Comparison of ENCODE assay signal across 8 mouse cellular contexts in genomic region chr2:4298325-4299215, GRCm38 (mm10).
A peak's percentile ranks its signal among the peaks of the same experiment; 100 is the strongest.
DNase-seq lines count a peak whose midpoint lies in the region; ATAC-seq and TF ChIP-seq lines count a peak whose summit lies in the region.

No protein-coding gene starts in this region.

- peaks cover 23 to 30% of the 10 kb centered on the region in 2 experiments for H3K4me1 ChIP-seq in heart, embryonic 14.5 days (ENCODE audit: control insufficient read depth in 2 of 2, insufficient read depth in 2 of 2, low read length in 2 of 2)
- H3K4me1 ChIP-seq in liver, embryonic 11.5 days (replicated peaks; ENCODE audit: control insufficient read depth, insufficient read depth, low read length): 0 out of 2 replicates have a peak, but pooled peaks cover 2% of the 10 kb centered on the region
- no peaks in the 10 kb centered on the region for H3K4me1 ChIP-seq in stomach, postnatal 0 days (replicated peaks; ENCODE audit: control insufficient read depth, insufficient read depth)

- H3K4me3 ChIP-seq in gastrocnemius, adult 2 months: 0 out of 2 replicates have a peak overlapping the region, but pooled peaks have one; percentile 24
- H3K4me3 ChIP-seq in heart, embryonic 14.5 days (ENCODE audit: control insufficient read depth in 1 of 2, insufficient read depth in 1 of 2, low read depth in 1 of 2, low read length in 2 of 2): peak overlapping the region; percentile 21 to 25
- H3K4me3 ChIP-seq in liver, embryonic 11.5 days (ENCODE audit: low read depth, low read length): no peak overlapping the region
- H3K4me3 ChIP-seq in stomach, postnatal 0 days (ENCODE audit: low read depth, low read length): no peak overlapping the region

- intact Hi-C loops in gastrocnemius, adult 2 months (cut with DNase I): no loop called here

- H3K27me3 ChIP-seq in heart, embryonic 14.5 days (ENCODE audit: control insufficient read depth, insufficient read depth, low read length): no peaks in the 10 kb centered on the region
- H3K27me3 ChIP-seq in liver, embryonic 11.5 days (replicated peaks; ENCODE audit: control insufficient read depth, insufficient read depth, low read length): no peaks in the 10 kb centered on the region
- H3K27me3 ChIP-seq in stomach, postnatal 0 days (ENCODE audit: control insufficient read depth, insufficient read depth, low read length): no peaks in the 10 kb centered on the region

- WGBS in heart, embryonic 14.5 days: 4% methylated on average over 19 of the region's 19 CpGs
- WGBS in liver, embryonic 11.5 days: 24% methylated on average over 19 of the region's 19 CpGs
- 10% methylated on average over 19 of the region's 19 CpGs for WGBS in stomach, postnatal 0 days

- DNase-seq in gastrocnemius, adult 2 months: no peak
- DNase-seq in gastrocnemius, adult 8-10 months (ENCODE audit: low spot score in 2 of 2): no peak
- peak; percentile 92 for DNase-seq in embryo, embryonic 11.5 days (ENCODE audit: low read depth, low spot score)
- DNase-seq in liver, embryonic 11.5 days (ENCODE audit: low spot score): peak; percentile 42
- DNase-seq in stomach, postnatal 0 days (ENCODE audit: low spot score): peak; percentile 37
- DNase-seq in thymus, postnatal 36 days: no peak
- DNase-seq in urinary bladder, postnatal 25 days (ENCODE audit: low spot score): no peak

- peak overlapping the region; percentile 62 for H3K9ac ChIP-seq in heart, embryonic 14.5 days (ENCODE audit: low read length)
- H3K9ac ChIP-seq in liver, embryonic 11.5 days (ENCODE audit: low read depth, low read length): 0 out of 2 replicates have a peak overlapping the region, but pooled peaks have one; percentile 16
- no peak overlapping the region for H3K9ac ChIP-seq in stomach, postnatal 0 days (ENCODE audit: low read length)

- TF ChIP-seq EP300 in stomach, postnatal 0 days (optimal IDR thresholded peaks at IDR 0.05): no peak

- no peaks in the 10 kb centered on the region for H3K36me3 ChIP-seq in heart, embryonic 14.5 days (ENCODE audit: control insufficient read depth, insufficient read depth, low read length)
- no peaks in the 10 kb centered on the region for H3K36me3 ChIP-seq in liver, embryonic 11.5 days (ENCODE audit: control insufficient read depth, insufficient read depth, low read length)
- H3K36me3 ChIP-seq in stomach, postnatal 0 days (ENCODE audit: control insufficient read depth, insufficient read depth, low read length): no peaks in the 10 kb centered on the region

- H3K9me3 ChIP-seq in heart, embryonic 14.5 days (ENCODE audit: control insufficient read depth, low read length): no peaks in the 10 kb centered on the region
- no peaks in the 10 kb centered on the region for H3K9me3 ChIP-seq in liver, embryonic 11.5 days (ENCODE audit: control insufficient read depth, low read length)
- H3K9me3 ChIP-seq in stomach, postnatal 0 days (ENCODE audit: control insufficient read depth, low read length): no peaks in the 10 kb centered on the region

- peak; percentile 49 for ATAC-seq in heart, embryonic 14.5 days (ENCODE audit: insufficient number of reproducible peaks, insufficient read depth, low FRiP score, low read depth)
- ATAC-seq in liver, embryonic 11.5 days (replicated peaks; ENCODE audit: low FRiP score): peak; percentile 47; the same call in 1 of the 2 replicates
- ATAC-seq in stomach, postnatal 0 days (ENCODE audit: low FRiP score, low TSS enrichment): peak; percentile 64

- H3K27ac ChIP-seq in gastrocnemius, adult 2 months: no peak overlapping the region; the same call in none of the 2 replicates
- H3K27ac ChIP-seq in heart, embryonic 14.5 days (replicated peaks in 1 of 2; ENCODE audit: control insufficient read depth in 1 of 2, insufficient read depth in 1 of 2, low read depth in 2 of 2, low read length in 2 of 2): peak overlapping the region; percentile 86 to 91
- peak overlapping the region; percentile 72 for H3K27ac ChIP-seq in liver, embryonic 11.5 days (ENCODE audit: low read depth, low read length)
- peak overlapping the region; percentile 56 for H3K27ac ChIP-seq in stomach, postnatal 0 days (replicated peaks)

- no peak for TF ChIP-seq CTCF in gastrocnemius, adult 2 months (IDR thresholded peaks at IDR 0.05)
- no peak for TF ChIP-seq CTCF in stomach, postnatal 0 days (IDR thresholded peaks at IDR 0.05; ENCODE audit: low read depth)

- H3K4me2 ChIP-seq in heart, embryonic 14.5 days (ENCODE audit: low read length): peak overlapping the region; percentile 77
- peak overlapping the region; percentile 42 for H3K4me2 ChIP-seq in liver, embryonic 11.5 days
- H3K4me2 ChIP-seq in stomach, postnatal 0 days (replicated peaks; ENCODE audit: low read depth): peak overlapping the region; percentile 40

Comparison
In these comparisons a context has a peak if more than half of its experiments do, and no peak if none do; other contexts are left out.
1. DNase-seq: peak in embryo, embryonic 11.5 days (single experiment), liver, embryonic 11.5 days (single experiment) and stomach, postnatal 0 days (single experiment); none in gastrocnemius, adult 2 months (single experiment), gastrocnemius, adult 8-10 months (0 of 2), thymus, postnatal 36 days (0 of 2) and urinary bladder, postnatal 25 days (single experiment).
2. H3K4me3 ChIP-seq: peak in gastrocnemius, adult 2 months (single experiment) and heart, embryonic 14.5 days (2 of 2); none in liver, embryonic 11.5 days (single experiment) and stomach, postnatal 0 days (single experiment).
3. Peak in every context shown above with its lines, with median percentiles within 50 percentile points of each other: ATAC-seq and H3K4me2 ChIP-seq.